ENCODE assay signal across 8 mouse cellular contexts in the genomic region with DNA sequence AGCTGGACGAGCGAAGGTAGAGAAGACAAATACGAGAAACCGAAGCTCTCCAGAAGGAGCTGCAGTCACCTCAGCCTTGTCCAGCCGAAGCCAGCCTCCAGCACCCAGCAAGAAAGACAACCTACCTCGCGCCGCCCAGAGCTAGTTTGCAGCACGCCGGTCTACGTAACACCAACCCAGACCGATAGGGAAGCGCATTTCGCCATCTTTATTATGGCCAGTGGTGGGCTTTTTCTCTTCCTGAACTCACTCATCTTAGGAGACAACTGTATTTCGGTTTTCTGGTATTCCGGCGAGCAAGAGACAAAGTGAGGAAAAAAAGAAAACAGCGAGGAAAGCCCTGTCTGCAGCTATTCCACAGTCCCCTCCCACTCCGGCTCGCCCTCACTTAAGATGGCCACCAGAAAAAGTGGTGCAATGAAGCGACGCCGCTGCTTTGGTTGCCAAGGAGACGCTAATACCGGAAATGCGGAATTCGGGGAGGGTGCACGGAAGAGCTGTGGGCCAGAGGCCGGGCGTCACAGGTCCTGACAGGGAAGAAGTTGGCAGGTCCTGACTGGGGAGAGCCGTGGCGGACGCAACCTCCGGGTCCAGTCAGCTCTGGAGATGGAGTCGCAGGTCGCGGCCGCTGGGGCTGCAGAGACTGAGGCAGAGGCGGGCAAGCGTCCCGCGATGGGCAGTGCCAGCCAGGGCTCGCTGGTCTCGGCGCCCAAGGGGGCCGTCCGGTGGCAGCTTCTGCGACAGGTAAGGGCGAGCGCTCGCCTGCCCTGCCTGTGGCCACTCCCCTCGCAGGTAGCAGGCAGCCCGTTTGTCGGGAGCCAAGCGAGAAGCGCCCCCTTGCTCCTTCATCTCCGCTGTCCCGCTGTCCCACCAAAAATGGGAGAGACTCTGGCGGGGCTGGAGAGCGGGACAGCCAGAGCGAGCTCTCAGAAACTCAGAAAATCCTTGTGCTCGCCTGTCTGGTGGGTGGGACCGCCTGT. TPM values are rescaled to one million over a fixed set of nuclear protein-coding genes. Genes with fewer than 3 reads are reported as not detected.
DNase-seq lines count a peak whose midpoint lies in the region; ATAC-seq lines count a peak whose summit lies in the region.

TSS of gene Prepl (minus strand) at position 122 of the 980 bp plus-strand sequence.
TSS of gene Camkmt (plus strand) at position 433 of the 980 bp plus-strand sequence.

- peak within 1 kb of the TSS; percentile 72 for H3K27ac ChIP-seq in hindbrain, embryonic 11.5 days (ENCODE audit: low read depth, low read length)

- no peaks in the 10 kb centered on the region for H3K4me1 ChIP-seq in hindbrain, embryonic 11.5 days (replicated peaks; ENCODE audit: control insufficient read depth, insufficient read depth, low read length)

- under 1% methylated on average over 63 of the region's 63 CpGs for WGBS in hindbrain, embryonic 11.5 days

- DNase-seq in Muller cell, postnatal 12 days (ENCODE audit: inconsistent ontology term), result peak; percentile 97
- peak; percentile 98 for DNase-seq in cerebellum, adult 9-11 months
- peak; percentile 94 to 98 for DNase-seq in frontal cortex, adult 2 months (ENCODE audit: extremely low spot score in 1 of 2, low spot score in 1 of 2)
- peak; percentile 97 for DNase-seq in hindbrain, embryonic 11.5 days (ENCODE audit: low spot score)
- DNase-seq in layer of hippocampus, postnatal 10 days (ENCODE audit: low spot score in 2 of 2), result peak; percentile 93 to 94
- DNase-seq in lung, postnatal 10 days, result peak; percentile 98
- DNase-seq in ovary, postnatal 36 days (ENCODE audit: low spot score), result peak; percentile 94
- DNase-seq in thymus, postnatal 25 days, result peak; percentile 93

- H3K27me3 ChIP-seq in hindbrain, embryonic 11.5 days (ENCODE audit: control insufficient read depth, insufficient read depth, low read length), result no peaks in the 10 kb centered on the region

- ATAC-seq in hindbrain, embryonic 11.5 days (ENCODE audit: low FRiP score), result peak; percentile 98

- H3K4me3 ChIP-seq in hindbrain, embryonic 11.5 days (ENCODE audit: low read depth, low read length), result peak within 1 kb of the TSS; percentile 63

- H3K9me3 ChIP-seq in hindbrain, embryonic 11.5 days (ENCODE audit: control insufficient read depth, low read length), result no peaks in the 10 kb centered on the region

- no peaks in the 10 kb centered on the region for H3K36me3 ChIP-seq in hindbrain, embryonic 11.5 days (ENCODE audit: control insufficient read depth, insufficient read depth, low read length)

- H3K4me2 ChIP-seq in hindbrain, embryonic 11.5 days (replicated peaks; ENCODE audit: low read depth, low read length), result peak within 1 kb of the TSS; percentile 68

- H3K9ac ChIP-seq in hindbrain, embryonic 11.5 days (ENCODE audit: low read depth, low read length), result peak within 1 kb of the TSS; percentile 82

RNA-seq across cellular contexts. Expression of gene Prepl, which starts in this region (rescaled TPM):
- polyA plus RNA-seq in frontal cortex, adult 2 months (2012; rRNA removed), result 186 and 223 TPM in 2 replicates
- 55.2 and 64.8 TPM in 2 replicates for polyA plus RNA-seq in hindbrain, embryonic 11.5 days (2014; fragmentation: Nextera tagmentation; extraction: Ambion mirVana)
- total RNA-seq in layer of hippocampus, postnatal 10 days (2021), result 100 to 1,000 TPM; 291 to 295 TPM

RNA-seq across cellular contexts. Expression of gene Camkmt, which starts in this region (rescaled TPM):
- polyA plus RNA-seq in frontal cortex, adult 2 months (2012; rRNA removed), result 6.2 and 6.6 TPM in 2 replicates
- polyA plus RNA-seq in hindbrain, embryonic 11.5 days (2014; fragmentation: Nextera tagmentation; extraction: Ambion mirVana), result 15.3 and 16.7 TPM in 2 replicates
- total RNA-seq in layer of hippocampus, postnatal 10 days (2021), result 10 to 100 TPM; 11.2 to 14.6 TPM

Comparison
In these comparisons a context has a peak if more than half of its experiments do, and no peak if none do; other contexts are left out.
1. Peak in every context shown above with its lines: DNase-seq, ATAC-seq, H3K4me3 ChIP-seq and H3K27ac ChIP-seq.